Mouse (Mus musculus) midbrain, postnatal 0 days (tissue): ENCODE measurements around the gene Robo4. TPM values are rescaled to one million over a fixed set of nuclear protein-coding genes. Genes with fewer than 3 reads are reported as not detected.

Experiments
- ATAC-seq: fragments of 200-750 bp; cut with Nextera tagmentation; 2 replicates; pipeline ENCODE4 v1.8.0; 2017; ENCODE audit warnings: moderate number of reproducible peaks, mild to moderate bottlenecking, moderate TSS enrichment, moderate library complexity; ENCODE audit not compliant: low FRiP score
- DNase-seq: peaks from one replicate; pipeline ENCODE4 v3.0.0-alpha.2; 2015; ENCODE audit warnings: low spot score
- H3K27ac ChIP-seq: fragments of 300-500 bp; sonication (generic); 2 replicates; pipeline ENCODE4 v1.5.1; 2014; ENCODE audit warnings: low read depth, mild to moderate bottlenecking, low read length, mixed read lengths
- H3K27me3 ChIP-seq: fragments of 300-500 bp; sonication (generic); 2 replicates; pipeline ENCODE4 v1.6.1; 2014; ENCODE audit warnings: low read length, control low read depth, mixed read lengths; ENCODE audit not compliant: insufficient read depth
- H3K36me3 ChIP-seq: fragments of 300-500 bp; sonication (generic); 2 replicates; pipeline ENCODE4 v1.6.1; 2014; ENCODE audit warnings: low read length, control low read depth, mixed read lengths; ENCODE audit not compliant: insufficient read depth
- H3K4me1 ChIP-seq: fragments of 300-500 bp; sonication (generic); 2 replicates; pipeline ENCODE4 v1.6.1; 2014; ENCODE audit warnings: mild to moderate bottlenecking, control low read depth, antibody characterized with exemption, low read length, mixed read lengths; ENCODE audit not compliant: insufficient read depth
- H3K4me2 ChIP-seq: fragments of 300-500 bp; sonication (generic); 2 replicates; pipeline ENCODE4 v1.6.1; 2014; ENCODE audit warnings: low read depth, mild to moderate bottlenecking, low read length, mixed read lengths; ENCODE audit not compliant: poor library complexity, severe bottlenecking
- H3K4me3 ChIP-seq: fragments of 300-500 bp; sonication (generic); 2 replicates; pipeline ENCODE4 v1.5.1; 2014; ENCODE audit warnings: low read depth, mild to moderate bottlenecking, low read length, moderate library complexity
- H3K9ac ChIP-seq: fragments of 300-500 bp; sonication (generic); replicated peaks from 2 replicates; pipeline ENCODE4 v1.6.1; 2014; ENCODE audit warnings: mild to moderate bottlenecking, low read length, moderate library complexity, mixed read lengths; ENCODE audit not compliant: poor library complexity, severe bottlenecking
- H3K9me3 ChIP-seq: fragments of 300-500 bp; sonication (generic); 2 replicates; pipeline ENCODE4 v1.6.1; 2016; ENCODE audit warnings: low read length, control low read depth
- CTCF ChIP-seq: IDR thresholded peaks from 2 replicates; pipeline ENCODE4 v1.5.1; 2016; ENCODE audit warnings: antibody characterized with exemption, mild to moderate bottlenecking
- WGBS: fragments of 180-500 bp; shearing (Covaris S2); extraction: QIAGEN DNeasy Blood & Tissue Kit; methylation state at CpG from one replicate; pipeline ENCODE4 v1.1.7; 2014; 5-methylcytosine and 5-hydroxymethylcytosine counted together
- polyA plus RNA-seq: library from polyadenylated mRNA; unstranded; fragments of >200 nt; fragmentation: Nextera tagmentation; extraction: Ambion mirVana; gene quantifications from 2 replicates; pipeline ENCODE4 v1.2.1, GENCODE M21; 2015
- total RNA-seq: library from RNA; depleted of rRNA; stranded (reverse); fragments of >200 nt; gene quantifications from 2 replicates; pipeline ENCODE4 v1.2.3, GENCODE M21; 2014

Gene Robo4
- total and polyA plus RNA-seq, 2 experiments from 2014 or later, result 4.0 to 10.1 TPM

DNA sequence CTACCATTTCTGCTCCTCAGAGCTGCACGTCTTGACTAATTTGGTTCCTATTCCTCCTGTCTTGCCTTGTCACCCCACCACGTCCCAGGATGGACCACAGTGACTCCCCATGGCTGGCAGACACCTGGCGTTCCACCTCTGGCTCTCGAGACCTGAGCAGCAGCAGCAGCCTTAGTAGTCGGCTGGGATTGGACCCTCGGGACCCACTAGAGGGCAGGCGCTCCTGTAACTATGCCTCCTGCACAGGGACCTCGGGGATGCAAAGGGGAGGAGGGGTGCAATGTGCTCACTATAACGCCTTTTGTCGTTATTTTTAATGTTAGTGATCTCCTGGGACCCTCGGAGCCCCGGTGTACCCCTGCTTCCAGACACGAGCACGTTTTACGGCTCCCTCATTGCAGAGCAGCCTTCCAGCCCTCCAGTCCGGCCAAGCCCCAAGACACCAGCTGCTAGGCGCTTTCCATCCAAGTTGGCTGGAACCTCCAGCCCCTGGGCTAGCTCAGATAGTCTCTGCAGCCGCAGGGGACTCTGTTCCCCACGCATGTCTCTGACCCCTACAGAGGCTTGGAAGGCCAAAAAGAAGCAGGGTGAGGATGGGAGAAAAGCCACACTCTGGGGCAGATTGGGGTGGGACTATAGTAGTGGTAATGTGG lies 6.3 kb downstream of the Robo4 start:
- Histone ChIP-seq H3K27me3 (no peaks in the 10 kb centered on the region), H3K27ac (no peak overlapping the region), H3K4me2 (peak overlapping the region; percentile 39), H3K9ac (no peak overlapping the region), H3K4me3 (no peak overlapping the region), H3K36me3 (no peaks in the 10 kb centered on the region), H3K4me1 (no peaks in the 10 kb centered on the region), H3K9me3 (no peaks in the 10 kb centered on the region)
- peak; percentile 70 for TF ChIP-seq CTCF
- WGBS, result 10% methylated on average over 19 of the region's 19 CpGs
- peak; percentile 56 for DNase-seq
- peak; percentile 47; the same call in 1 of the 2 replicates for ATAC-seq

GRCm38 (mm10) chr9:37409698-37410445 lies 8.2 kb downstream of the Robo4 start:
- ATAC-seq, result no peak
- no peak overlapping the region for H3K4me3 ChIP-seq
- H3K4me2 ChIP-seq, result no peak overlapping the region
- H3K27ac ChIP-seq, result no peak overlapping the region
- H3K9ac ChIP-seq, result no peak overlapping the region
- no peak for DNase-seq
- no peak for TF ChIP-seq CTCF
- H3K9me3 ChIP-seq, result no peaks in the 10 kb centered on the region
- no peaks in the 10 kb centered on the region for H3K36me3 ChIP-seq
- H3K4me1 ChIP-seq, result no peaks in the 10 kb centered on the region
- no peaks in the 10 kb centered on the region for H3K27me3 ChIP-seq
- WGBS, result 86% methylated on average over 8 of the region's 8 CpGs

GRCm38 (mm10) chr9:37412989-37413388 lies 11.3 kb downstream of the Robo4 start:
- no peak overlapping the region for H3K4me2 ChIP-seq
- no peaks in the 10 kb centered on the region for H3K9me3 ChIP-seq
- H3K4me3 ChIP-seq, result no peak overlapping the region
- no peaks in the 10 kb centered on the region for H3K4me1 ChIP-seq
- H3K27ac ChIP-seq, result no peak overlapping the region
- H3K27me3 ChIP-seq, result no peaks in the 10 kb centered on the region
- H3K9ac ChIP-seq, result no peak overlapping the region
- WGBS, result 66% methylated on average over 3 of the region's 3 CpGs
- no peaks in the 10 kb centered on the region for H3K36me3 ChIP-seq
- TF ChIP-seq CTCF, result no peak
- DNase-seq (no peak), ATAC-seq (no peak)

GRCm38 (mm10) chr9:37414666-37415065 lies 13.0 kb downstream of the Robo4 start:
- no peak for TF ChIP-seq CTCF
- DNase-seq, result no peak
- Histone ChIP-seq H3K9me3 (no peaks in the 10 kb centered on the region), H3K27me3 (no peaks in the 10 kb centered on the region), H3K36me3 (no peaks in the 10 kb centered on the region), H3K4me3 (no peak overlapping the region), H3K9ac (no peak overlapping the region), H3K4me2 (no peak overlapping the region), H3K4me1 (no peaks in the 10 kb centered on the region), H3K27ac (no peak overlapping the region)
- ATAC-seq, result no peak
- 86% methylated on average over 3 of the region's 3 CpGs for WGBS

DNA sequence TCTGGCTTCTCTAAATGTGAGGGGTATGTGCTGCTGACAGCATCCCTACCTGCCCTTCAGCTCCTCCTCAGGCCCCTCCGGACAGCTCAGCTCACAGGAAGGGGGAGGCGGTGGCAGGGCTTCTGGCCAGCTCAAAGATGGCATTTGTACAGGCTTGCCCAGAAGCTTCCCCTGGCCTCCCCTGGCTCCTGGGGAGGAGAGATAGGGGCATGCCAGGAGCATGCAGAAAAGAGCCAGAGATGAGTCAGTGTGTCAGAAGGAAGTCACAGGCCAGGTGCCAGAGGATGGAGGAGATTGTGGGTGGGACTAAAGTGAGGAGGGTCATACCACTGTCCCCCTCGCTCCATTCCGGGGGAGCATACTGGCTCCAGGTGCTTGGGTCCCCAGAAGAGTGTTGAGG lies 17.1 kb downstream of the Robo4 start:
- H3K4me3 ChIP-seq, result no peak overlapping the region
- WGBS, result 74% methylated on average over 4 of the region's 4 CpGs
- H3K9ac ChIP-seq, result no peak overlapping the region
- no peaks in the 10 kb centered on the region for H3K27me3 ChIP-seq
- no peaks in the 10 kb centered on the region for H3K4me1 ChIP-seq
- no peaks in the 10 kb centered on the region for H3K36me3 ChIP-seq
- ATAC-seq, result no peak
- no peak overlapping the region for H3K4me2 ChIP-seq
- no peak for DNase-seq
- H3K9me3 ChIP-seq, result no peaks in the 10 kb centered on the region
- no peak for TF ChIP-seq CTCF
- H3K27ac ChIP-seq, result no peak overlapping the region

DNA sequence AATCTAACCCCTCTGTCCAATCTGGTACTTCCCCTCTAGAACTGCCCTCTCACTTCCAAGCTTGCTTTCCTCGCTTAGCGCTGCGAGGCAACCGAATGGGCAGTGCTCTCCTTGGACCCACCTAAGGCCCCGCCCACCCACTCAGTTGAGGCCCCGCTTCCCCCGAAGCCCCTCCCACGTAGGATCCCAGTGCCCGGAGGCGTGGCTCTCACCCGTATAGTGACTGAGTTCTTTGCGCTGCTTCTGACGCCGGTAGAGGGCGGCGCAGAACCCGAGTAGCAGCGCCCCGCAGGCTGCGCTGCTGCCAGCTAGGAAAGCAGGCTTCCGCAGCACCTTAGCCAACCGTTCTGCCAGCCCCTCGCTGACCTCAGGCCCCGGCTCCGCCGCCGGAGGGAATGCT lies 19.0 kb downstream of the Robo4 start:
- no peak overlapping the region for H3K27ac ChIP-seq
- peak; percentile 75 for TF ChIP-seq CTCF
- no peaks in the 10 kb centered on the region for H3K27me3 ChIP-seq
- H3K9me3 ChIP-seq, result no peaks in the 10 kb centered on the region
- 0% methylated on average over 27 of the region's 27 CpGs for WGBS
- H3K4me2 ChIP-seq, result peak overlapping the region; percentile 52
- H3K36me3 ChIP-seq, result no peaks in the 10 kb centered on the region
- H3K4me3 ChIP-seq, result peak overlapping the region; percentile 8; the same call in 1 of the 2 replicates
- no peaks in the 10 kb centered on the region for H3K4me1 ChIP-seq
- DNase-seq (peak; percentile 91), ATAC-seq (peak; percentile 86)
- H3K9ac ChIP-seq, result peak overlapping the region; percentile 56; the same call in 1 of the 2 replicates
